Mouse (Mus musculus) splenic B cell, adult 2 months (primary cell): Measurements from ENCODE around the gene Klhl26.

ENCODE experiments used
- DNase-seq: peaks from one replicate; pipeline ENCODE4 v3.0.0-alpha.2; 2011; ENCODE audit warnings: low read depth, low spot score
- H3K27me3 ChIP-seq: 2 replicates; pipeline ENCODE4 v1.6.1; 2012; ENCODE audit warnings: mild to moderate bottlenecking, low read length, moderate library complexity, mixed read lengths; ENCODE audit not compliant: control insufficient read depth, poor library complexity, insufficient read depth, severe bottlenecking
- H3K36me3 ChIP-seq: 2 replicates; pipeline ENCODE4 v1.6.1; 2012; ENCODE audit warnings: mild to moderate bottlenecking, low read length, moderate library complexity, mixed read lengths; ENCODE audit not compliant: control insufficient read depth, poor library complexity, insufficient read depth, severe bottlenecking

Klhl26 gene

GRCm38 (mm10) chr8:70404212-70404611 is 72.6 kb downstream of the Klhl26 start:
- Histone ChIP-seq H3K36me3 (no peaks in the 10 kb centered on the region), H3K27me3 (no peaks in the 10 kb centered on the region)
- no peak for DNase-seq
